Mouse (Mus musculus): ENCODE data around the gene Iqsec3.
A peak's percentile ranks its signal among the peaks of the same experiment; 100 is the strongest.

The Iqsec3 gene

DNA sequence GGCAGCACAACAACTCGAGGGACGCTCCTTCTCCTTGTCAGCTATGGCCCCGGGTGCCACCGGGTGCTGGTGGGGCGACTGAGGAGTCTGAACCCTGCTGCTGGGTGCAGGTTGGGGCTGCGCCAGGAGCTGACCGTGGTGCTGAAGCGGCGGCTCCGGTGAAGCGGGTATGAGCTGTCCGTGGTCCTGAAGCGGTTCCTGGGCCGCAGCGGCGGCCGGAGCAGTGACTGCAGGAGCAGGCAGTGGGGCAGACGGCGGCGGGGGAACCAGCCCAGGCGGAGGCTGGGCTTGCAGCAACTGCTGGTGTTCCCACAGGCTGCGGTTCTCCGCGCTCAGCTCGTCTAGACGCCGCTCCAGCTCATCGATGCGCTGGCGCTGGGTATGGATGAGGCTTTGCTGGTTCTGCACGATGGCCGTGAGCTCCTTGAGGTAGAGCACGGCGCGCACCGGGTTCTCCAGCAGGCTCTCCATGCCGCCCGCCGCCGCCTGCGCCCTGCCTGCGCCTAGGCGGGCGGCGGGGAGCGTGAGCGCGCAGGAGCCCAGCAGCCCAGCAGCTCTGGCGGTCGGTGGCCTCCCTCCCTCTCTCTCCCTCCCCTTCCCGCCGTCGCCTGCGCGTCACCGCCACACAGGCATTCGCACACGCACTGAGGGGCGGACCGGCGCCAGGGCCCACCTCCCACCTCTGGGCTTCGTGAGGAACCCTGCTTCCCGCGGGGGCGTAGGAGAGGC lies at the start of gene Iqsec3:
Gene Iqsec3 (minus strand): TSS at position 586 of the 729 bp plus-strand sequence.
- peak; percentile 75 to 77 for DNase-seq

DNA sequence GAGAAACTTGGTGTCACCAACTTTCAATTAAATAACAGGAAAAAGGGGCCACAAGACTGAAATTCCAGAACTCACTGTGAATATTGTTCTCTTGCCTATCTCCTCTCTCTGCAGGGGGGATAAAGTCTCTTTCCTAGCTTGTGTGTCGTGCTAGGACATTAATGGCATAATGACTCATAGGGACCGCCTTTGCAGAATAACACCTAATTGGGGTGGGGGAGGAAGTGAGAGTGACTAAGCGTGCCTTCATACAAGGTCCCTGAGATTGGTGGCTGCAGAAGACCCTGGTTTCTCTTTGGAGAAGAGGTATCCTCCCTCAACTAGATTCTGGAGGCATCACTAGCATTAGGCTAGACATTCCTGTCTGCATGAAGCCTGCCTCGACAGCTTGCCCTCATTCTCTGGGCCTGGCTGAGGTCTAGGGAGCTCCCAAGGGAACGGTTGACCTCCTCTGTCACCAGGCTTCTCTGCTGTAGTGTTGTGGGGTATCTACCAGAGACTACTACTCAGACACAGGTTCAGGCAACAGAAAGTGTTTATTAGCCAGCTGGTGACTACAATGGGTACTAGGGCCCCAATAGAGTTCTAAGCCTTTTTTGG lies 48.7 kb upstream of the Iqsec3 start:
- no peak for DNase-seq

DNA sequence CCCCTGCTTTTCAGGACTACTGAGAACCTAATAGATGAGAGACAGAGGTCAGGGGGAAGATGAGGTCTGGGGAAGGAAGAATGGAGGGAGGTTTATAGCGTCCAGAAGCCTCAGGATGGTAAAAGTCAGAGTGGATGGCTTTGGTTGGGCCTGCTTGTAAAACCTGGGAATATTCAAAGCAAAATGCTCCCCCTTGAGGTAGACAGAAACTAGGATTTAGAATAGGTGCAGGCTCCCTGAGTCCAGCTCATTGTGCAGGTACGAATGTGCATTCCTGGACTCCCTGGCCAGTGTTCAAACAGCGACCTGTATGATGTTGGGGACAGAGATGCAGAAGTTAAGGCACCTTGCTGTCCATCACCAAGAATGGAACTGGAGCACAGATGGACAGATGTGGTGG lies 47.6 kb upstream of the Iqsec3 start:
- no peak for DNase-seq

DNA sequence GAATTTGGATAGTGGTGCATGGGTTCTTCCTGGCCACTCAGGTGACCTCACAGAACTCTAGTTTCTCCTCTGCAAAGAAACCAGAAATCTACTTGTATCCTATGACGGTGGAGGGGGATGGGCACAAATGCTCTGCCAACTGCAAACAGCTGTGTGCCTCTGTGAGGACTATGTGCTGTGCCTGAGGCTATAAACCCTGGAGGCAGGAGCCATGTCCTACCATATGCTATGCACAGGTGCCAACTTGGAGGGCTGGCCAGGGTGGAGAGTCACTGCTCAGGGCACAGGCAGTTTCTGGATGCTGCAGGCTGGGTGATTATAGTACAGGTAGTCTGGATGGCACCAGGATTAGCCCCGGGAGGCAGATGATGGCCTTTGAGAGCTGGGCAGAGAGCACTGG lies 46.4 kb upstream of the Iqsec3 start:
- peak; percentile 8 to 19 for DNase-seq

DNA sequence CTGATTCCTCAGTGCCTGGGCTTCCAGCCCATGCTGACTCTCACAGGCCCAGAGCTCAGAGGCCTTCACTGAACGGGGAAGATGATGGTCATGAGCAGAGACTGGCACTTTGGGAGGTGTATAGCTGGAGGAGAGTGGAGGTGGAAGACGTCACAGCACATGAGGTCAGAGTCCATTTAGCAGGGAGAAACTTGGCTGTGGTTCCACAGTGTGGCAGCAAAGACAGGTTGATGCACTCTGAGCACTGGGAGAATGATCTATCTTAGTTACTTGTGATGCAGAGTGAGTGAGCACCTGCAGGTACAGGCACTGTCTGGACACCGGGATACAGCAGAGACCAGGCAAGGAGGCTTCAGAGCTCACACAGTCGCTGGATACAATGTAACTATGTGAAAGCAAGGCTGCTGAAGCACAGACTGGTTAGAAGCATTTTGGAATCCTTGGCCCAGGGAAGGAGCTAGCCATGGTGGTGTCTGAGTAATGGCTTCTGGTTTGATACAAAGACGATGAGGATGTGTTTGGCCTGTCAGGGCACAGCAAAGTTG lies 45.9 kb upstream of the Iqsec3 start:
- DNase-seq = no peak

DNA sequence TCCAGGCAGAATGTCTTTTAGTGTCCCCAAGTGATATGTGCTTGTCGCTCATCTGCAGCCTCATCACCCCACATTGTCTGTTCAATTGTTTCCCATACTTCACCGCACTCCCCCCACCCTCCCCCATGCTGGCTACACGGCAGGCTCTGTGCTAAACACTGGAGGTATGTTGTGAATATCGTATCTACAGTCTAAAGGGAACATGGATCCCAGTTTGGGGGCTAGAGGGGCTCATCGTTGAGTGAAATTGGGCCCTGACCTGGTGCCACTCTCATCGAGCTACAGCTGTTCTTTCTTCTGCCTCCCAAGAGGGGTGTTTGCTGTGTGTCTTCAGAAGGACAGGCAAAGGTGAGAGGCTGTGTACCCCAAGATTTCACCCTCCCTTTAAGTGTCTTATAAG lies 44.2 kb upstream of the Iqsec3 start:
- DNase-seq = no peak

DNA sequence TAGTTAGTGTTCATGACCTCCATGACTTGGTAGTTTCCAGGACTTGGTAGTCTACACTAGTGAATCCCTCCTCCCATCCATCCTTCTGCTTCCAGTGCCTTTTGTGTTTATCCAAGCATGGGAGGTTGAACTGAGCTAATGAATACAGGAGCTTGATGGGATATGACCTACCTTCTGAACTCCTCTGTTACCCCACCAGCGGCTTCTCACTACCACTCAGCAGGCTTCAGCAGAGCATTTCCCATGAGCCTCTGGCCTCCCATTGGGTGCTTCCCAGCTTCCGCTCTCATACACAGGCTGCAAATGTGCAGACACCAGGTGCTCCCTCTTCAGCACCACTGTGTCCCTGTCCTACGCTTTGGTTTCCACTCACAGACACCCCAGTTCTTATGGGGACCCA lies 36.9 kb upstream of the Iqsec3 start:
- DNase-seq = no peak

DNA sequence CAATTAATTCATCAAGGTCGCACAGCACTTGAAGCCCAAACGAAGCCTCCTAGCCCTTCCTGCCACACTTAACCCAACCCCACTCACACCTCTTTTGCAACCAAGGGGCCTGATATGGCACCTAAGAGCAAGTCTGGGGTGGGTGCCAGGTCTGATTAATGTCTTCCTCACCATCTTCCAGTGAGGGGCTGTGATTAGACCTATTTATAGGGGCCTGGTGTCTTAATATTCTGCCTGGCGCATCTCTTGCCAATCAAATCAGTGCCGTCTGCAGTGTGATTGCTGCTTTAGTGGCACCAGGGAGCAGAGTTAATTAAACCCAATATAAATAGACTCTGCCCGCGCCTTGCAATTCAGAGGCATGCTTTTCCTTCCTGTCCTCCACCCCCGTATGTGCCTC lies 36.4 kb upstream of the Iqsec3 start:
- DNase-seq = no peak

DNA sequence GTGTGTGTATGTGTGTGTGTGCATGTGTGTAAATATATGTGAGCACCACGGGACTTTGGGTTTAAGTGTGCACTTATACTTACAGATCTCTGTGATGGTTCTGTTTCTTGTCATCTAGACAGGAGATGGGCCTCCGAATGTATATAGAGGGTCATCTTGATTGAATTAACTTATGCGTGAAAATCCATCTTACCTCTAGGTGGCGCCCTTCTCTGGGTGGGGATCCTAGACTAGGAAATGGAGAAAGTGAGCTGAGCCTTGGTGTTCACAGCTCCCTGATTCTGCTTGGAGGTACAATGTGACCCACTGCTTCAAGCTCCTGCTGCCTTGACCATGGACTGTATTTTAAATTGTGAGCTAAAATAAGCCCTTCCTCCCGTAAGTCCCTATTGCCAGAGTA lies 34.8 kb upstream of the Iqsec3 start:
- DNase-seq = peak in 1 of 2 experiments; percentile 45

DNA sequence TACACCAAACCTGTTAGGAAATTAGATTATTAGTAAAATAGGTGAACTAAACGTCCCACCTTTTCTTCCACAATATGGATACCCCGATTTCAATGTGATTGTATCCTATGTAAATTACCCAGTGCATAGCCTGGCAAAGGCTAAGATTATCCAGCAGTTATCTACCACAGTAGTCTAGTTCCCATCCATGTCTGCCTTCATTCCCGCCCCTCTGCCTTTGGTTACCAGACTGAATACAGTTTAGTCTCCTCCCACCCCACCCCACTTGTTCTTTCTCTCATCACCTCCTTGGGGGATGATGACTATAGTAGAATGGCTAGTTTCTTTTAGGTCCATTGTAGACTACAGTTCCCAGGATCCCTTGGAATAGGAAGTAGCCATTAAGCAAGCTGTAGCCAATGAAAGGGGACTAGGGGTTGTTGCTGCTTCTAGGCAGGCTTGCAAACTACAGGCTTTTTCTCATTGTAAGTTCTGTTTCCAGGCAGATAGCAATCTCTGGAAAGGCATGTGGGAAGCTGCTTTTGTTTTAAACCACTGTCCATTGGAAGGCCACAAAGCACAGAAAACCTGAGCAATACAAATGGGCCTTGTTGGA lies 27.7 kb upstream of the Iqsec3 start:
- no peak for DNase-seq

DNA sequence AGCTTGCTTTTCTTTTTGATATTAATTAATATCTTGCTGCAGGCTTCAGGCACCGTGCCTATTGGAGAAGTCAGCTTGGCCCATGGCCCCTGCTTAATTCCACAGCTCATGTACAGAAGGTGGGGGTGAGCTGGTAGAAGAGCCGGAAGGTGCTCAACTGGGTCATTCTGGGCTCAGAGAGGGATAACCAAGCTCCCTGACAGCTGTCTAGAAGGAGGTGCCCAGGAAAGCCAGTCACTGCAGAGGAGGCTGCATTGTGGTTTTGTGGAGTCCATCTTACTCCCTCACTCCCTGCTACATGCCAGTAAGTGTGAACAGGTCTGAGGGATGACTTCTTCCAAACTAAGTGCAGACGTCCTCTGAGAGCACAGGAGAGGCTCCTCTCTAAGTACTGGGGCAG lies 26.4 kb upstream of the Iqsec3 start:
- DNase-seq = no peak

DNA sequence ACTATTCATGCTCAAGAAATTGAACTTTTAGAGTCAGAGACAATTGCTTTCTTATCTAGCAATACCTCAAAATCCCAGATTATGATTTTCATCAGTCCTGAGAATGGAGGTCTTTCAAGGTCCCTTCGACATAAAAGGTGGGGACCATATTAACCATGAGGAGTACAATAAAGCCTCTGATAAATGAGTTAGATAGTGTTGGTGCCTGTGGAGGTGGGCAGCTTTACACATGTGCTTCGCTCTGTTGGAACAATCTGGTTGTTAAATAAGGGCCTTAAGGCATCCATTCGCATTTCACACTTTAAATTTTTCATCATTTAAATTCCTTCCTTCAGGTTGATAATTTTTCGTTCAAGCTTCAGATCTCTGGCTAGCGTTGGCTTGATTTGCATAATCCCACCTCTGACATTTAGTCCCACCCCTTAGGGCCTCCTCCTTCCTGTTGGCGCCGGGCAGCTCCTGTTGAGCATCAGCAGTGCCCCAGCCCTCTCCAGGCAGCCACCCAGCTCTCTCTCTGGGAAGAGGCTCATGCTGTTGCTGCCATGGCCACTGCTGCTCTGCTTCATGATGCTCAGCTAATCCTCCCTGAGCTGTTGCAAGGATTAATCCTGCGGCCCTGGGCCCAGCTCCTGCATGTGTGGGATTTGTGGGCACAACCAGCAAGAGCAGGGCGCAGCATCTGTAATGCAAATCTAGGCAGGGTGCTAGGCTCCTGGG lies 25.5 kb upstream of the Iqsec3 start:
- peak; percentile 13 to 24 for DNase-seq

DNA sequence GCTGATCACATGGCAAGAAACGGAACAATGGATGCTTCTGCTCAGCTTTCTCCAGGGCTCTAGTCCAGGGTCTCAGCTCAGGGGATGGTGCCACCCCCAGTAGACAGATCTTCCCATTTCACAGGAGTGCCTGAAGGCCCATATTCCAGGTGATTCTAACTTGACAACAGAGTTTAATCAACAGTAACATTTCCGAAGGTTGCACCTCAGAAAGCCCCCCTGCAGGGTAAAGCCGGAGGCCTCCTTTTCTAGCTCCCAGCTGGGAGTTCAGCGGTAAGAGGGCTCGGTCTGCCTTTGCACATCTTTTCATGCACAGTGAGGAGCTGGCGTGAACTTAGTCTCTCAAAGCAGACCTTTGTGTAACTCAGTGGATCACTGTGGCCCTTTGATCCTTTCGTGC lies 22.1 kb upstream of the Iqsec3 start:
- DNase-seq = no peak

DNA sequence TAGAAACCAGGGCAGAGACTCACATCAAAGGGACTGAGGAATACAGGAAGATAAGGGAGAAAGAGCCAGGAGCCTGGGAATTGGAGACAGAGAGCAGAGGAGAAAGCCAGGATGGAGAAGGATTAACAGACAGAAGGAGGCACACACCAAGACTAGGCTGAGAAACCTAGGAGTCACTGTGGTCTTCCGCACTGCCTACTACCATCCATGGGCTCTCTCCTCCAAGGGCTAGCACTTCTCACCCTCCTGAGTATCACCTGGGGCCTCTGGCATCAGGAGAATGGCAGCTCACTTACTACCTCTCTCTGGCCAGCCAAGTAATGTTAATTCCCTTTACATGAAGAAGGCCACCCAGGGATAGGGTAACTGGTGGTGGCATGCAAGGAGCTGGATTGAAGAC lies 21.5 kb upstream of the Iqsec3 start:
- no peak for DNase-seq

DNA sequence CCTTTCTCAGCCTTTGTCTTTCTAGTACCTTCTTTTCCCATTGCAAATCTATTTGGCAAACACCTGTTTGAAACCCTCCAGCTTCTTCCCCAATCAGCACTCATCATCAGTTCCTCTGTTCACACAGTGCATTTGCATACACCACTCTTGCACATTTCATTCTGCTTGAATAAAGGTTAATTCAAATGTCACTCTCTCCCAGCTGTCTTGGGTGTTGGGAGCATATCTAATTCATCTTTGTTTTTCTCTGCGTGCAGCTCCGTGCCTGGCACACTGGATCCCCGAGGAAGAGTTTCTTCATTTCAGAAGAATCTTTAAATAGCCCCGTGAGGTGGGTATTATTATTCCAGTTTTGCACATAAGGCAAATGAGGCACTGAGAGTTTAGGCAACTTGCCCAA lies 20.8 kb upstream of the Iqsec3 start:
- DNase-seq = no peak

DNA sequence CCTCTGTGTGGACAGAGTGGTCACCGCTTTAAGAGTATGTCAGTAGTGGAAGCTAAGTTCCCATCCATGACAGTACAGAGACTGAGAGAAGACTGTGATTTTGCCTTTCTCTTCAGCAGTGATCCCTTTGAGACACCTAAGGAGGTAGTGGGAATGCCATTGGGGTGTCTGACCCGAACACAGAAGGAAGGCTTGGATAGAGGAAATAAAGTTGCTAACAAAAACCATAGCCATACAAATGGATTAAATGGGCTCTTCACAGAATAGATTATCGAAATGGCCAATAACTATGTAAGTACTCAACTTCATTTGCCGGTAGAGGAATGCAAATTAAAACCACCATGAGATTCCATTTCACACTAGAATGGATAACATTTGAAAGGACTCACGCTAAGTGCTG lies 17.9 kb upstream of the Iqsec3 start:
- no peak for DNase-seq

DNA sequence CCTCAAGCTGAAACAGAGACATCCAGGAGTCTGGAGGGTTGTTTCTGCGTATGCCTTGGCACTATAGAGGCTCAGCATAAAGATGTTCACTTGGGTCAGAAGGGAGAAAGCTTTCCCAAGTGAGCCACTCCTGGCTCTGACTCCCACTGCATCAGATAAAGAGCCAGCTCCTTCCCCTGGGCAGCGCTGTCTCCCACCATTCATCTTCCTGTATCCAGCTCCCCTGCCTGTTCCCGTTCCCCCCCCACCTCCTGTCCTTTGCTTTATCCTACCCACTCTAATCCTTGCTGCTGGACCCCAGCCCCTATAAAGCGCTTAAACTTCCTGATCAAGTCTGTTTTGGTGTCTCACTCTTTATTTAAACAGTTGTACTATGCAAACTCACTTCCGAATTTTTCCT lies 1.2 kb downstream of the Iqsec3 start:
- no peak for DNase-seq

DNA sequence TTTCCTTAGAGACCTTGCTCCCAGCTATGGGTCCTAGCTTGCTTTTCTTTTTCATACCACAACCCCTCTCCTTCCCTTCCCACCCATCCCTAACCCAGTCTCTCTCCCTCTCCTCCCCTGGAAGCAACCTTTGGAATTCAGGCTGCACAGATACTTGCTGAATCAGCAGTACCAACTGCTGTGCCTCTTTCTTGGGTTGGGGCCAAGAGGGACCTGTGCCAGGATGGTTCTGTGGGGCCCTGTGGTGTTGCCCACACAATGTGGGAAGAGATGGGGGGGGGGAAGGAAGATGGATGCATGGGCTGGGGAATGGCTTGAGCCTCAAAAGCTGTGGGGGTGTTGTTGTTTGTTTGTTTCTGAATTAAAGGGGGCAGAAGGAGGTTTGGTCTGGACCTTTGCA lies 5.2 kb downstream of the Iqsec3 start:
- peak; percentile 27 to 62 for DNase-seq

DNA sequence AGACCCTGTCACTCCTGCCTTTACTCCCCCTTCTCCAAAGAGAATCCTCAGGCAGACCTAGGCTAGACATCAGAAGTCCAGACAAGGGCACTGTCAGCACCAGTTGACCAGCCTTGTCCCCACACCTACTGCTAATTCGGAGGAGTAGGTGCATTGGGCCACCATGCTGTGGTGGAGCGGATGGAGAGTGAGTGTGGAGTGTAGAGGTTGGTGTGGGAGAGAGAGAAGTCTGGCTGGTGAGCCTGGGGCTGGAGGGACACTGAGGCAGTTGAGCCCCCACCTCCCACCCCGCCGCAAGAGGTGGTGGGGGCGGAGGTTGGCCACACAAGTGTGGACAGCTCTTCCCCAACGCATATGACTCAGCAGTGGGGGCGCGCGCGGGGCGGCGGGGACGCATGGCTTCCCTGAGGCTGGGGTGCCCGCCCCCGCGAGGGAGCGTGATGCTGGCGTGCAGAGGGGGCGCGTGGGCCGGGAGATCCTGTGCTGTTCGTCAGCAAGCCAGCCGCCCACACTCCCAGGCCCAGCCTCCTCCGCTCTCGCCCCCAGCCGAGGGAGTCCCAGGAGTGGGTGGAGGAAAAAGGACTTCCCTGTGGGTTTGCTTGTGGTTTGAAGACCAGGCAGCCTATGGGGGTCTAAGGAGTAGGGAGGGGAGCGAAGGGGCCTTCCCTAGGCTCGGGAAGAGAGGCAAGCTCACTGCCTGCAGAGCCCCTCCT lies 10.7 kb downstream of the Iqsec3 start:
- DNase-seq = no peak

DNA sequence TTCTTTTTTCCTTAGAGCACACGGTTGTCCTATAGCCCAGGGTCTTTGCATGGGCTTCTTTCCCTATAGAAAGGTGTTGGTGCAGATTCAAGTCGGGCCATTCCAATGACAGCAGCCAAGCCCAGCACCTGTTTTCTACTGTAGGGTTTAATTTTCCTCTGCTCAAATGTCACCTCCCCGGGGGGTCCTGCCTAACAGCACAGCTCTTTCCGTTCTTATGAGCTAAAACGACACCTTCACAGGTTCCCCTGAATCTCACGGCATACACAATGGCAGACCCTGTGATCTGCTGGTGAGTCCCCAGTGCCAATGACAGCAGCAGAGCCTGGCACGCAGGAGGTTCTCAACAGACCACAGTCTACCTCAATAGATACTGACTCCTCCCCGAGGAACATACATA lies 16.1 kb downstream of the Iqsec3 start:
- peak; percentile 37 to 58 for DNase-seq

DNA sequence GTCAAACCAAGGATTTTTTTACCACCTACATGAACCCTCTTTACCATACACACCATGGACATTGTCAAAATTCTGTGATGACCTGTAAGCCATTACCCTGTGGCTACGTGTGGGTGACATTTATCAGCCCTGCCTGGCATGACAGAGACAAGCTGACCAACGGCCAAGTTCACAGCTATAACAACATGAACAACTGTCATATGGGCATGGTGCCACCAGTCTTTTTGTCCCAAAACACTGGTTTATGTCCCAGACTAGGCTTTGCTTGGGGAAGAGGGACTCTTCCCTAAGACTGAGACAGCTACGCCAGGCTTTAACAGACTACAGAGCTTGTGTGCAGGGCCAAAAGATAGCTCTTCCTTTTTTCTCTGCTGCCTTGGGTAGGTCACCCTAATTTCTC lies 16.8 kb downstream of the Iqsec3 start:
- peak; percentile 74 to 79 for DNase-seq

DNA sequence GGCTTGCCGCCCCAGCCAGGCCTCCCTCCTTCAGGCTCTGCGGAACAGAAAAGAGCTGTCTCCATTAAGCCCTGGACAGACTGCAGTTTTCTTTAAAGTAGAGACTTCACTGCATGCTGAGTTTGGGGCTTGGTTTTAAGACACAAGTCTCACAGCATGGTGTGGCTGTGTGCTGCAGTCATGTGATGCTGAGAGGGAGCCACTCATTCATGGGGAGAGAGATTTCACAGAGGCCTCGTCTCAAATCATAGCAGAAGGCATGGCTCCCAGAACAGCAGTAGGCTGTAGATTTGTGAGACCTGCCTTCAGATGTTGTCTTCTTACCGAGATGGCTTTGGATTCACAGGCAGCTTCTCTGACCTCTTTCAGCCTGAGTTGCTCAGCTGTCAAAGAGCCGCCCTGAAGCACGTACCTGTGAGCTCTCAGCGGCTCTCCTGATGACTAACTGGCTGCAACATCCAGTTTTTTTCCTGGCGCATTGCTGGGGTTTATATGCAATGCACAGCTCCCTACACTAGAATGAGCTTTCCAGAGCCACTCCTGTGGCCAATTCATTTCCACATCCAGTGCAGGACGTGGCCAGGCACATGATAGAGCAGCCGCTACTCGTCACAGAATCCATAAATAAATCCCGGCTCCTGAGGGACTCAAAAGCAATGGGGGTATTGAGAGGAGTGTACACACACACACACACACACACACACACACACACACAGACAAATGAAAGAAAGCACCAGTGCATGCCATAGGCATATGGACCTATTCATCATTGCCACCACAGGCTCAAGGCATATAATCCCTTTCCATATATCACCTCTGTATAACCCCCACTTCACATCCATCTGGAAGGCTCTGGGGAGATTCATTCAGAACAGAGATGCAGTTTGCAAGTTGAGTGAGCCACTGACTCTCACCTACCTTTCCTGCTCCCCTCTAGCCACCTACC lies 18.7 kb downstream of the Iqsec3 start:
- peak; percentile 23 to 31 for DNase-seq
